Mouse (Mus musculus) liver, embryonic 14.5 days (tissue): ENCODE measurements around the gene Runx2. TPM values are rescaled to one million over a fixed set of nuclear protein-coding genes. Genes with fewer than 3 reads are reported as not detected.

ENCODE experiments used
- ATAC-seq: fragments of 200-750 bp; cut with Nextera tagmentation; 2 replicates; pipeline ENCODE4 v1.8.0; 2017; ENCODE audit warnings: moderate number of reproducible peaks, mild to moderate bottlenecking, moderate library complexity; ENCODE audit not compliant: insufficient read depth
- DNase-seq, 3 experiments: peaks; one replicate each; pipeline ENCODE4 v3.0.0-alpha.2; 2012 to 2013; ENCODE audit warnings: low read depth in 3 of 3, low spot score in 3 of 3
- H3K27ac ChIP-seq: fragments of 300-500 bp; sonication (generic); 2 replicates; pipeline ENCODE4 v1.5.1; 2014; ENCODE audit warnings: moderate library complexity, mild to moderate bottlenecking, control low read depth, inconsistent platforms
- H3K27me3 ChIP-seq: fragments of 300-500 bp; sonication (generic); 2 replicates; pipeline ENCODE4 v1.6.1; 2014; ENCODE audit warnings: mild to moderate bottlenecking, low read length, moderate library complexity; ENCODE audit not compliant: control insufficient read depth, insufficient read depth
- H3K36me3 ChIP-seq: fragments of 300-500 bp; sonication (generic); replicated peaks from 2 replicates; pipeline ENCODE4 v1.6.1; 2014; ENCODE audit warnings: low read depth; ENCODE audit not compliant: control insufficient read depth, insufficient read depth
- H3K4me1 ChIP-seq, 2 experiments: fragments of 200-500 bp in 1 of 2; fragments of 300-500 bp in 1 of 2; sonication (generic) in 1 of 2; replicated peaks; 2 replicates each; pipeline ENCODE4 v1.6.1; 2012 to 2014; ENCODE audit warnings: antibody characterized with exemption in 1 of 2, inconsistent platforms in 1 of 2, low read length in 1 of 2; ENCODE audit not compliant: control insufficient read depth in 2 of 2, insufficient read depth in 2 of 2
- H3K4me2 ChIP-seq: fragments of 300-500 bp; sonication (generic); 2 replicates; pipeline ENCODE4 v1.6.1; 2014; ENCODE audit warnings: low read depth, mild to moderate bottlenecking, control low read depth, moderate library complexity
- H3K4me3 ChIP-seq, 2 experiments: fragments of 200-500 bp in 1 of 2; fragments of 300-500 bp in 1 of 2; sonication (generic) in 1 of 2; 2 replicates each; pipeline ENCODE4 v1.5.1; 2012 to 2014; ENCODE audit warnings: low read depth in 2 of 2, low read length in 2 of 2, mild to moderate bottlenecking in 2 of 2, control low read depth in 1 of 2, inconsistent platforms in 1 of 2, moderate library complexity in 1 of 2; ENCODE audit not compliant: insufficient read depth in 1 of 2
- H3K9ac ChIP-seq: fragments of 300-500 bp; sonication (generic); replicated peaks from 2 replicates; pipeline ENCODE4 v1.6.1; 2014; ENCODE audit warnings: mild to moderate bottlenecking, control low read depth, moderate library complexity
- H3K9me3 ChIP-seq: fragments of 300-500 bp; sonication (generic); 2 replicates; pipeline ENCODE4 v1.6.1; 2016; ENCODE audit warnings: low read length, mixed read lengths; ENCODE audit not compliant: control insufficient read depth
- CTCF ChIP-seq: IDR thresholded peaks from 2 replicates; pipeline ENCODE4 v1.5.1; 2016; ENCODE audit warnings: antibody characterized with exemption, low read depth, control low read depth
- EP300 ChIP-seq: IDR thresholded peaks from 2 replicates; pipeline ENCODE4 v1.6.1; 2016; ENCODE audit warnings: antibody characterized with exemption, low read depth
- WGBS: fragments of 180-500 bp; shearing (Covaris S2); extraction: QIAGEN DNeasy Blood & Tissue Kit; methylation state at CpG from one replicate; pipeline ENCODE4 v1.1.7; 2014; ENCODE audit not compliant: insufficient replicate concordance; 5-methylcytosine and 5-hydroxymethylcytosine counted together
- polyA plus RNA-seq, 2 experiments: library from polyadenylated mRNA; depleted of rRNA in 1 of 2; stranded (reverse) in 1 of 2; unstranded in 1 of 2; fragments of >200 nt; fragmentation: Nextera tagmentation in 1 of 2; extraction: Ambion mirVana in 1 of 2; gene quantifications; 2 replicates each; pipeline versions ENCODE4 v1.2.1 to v1.2.3; 2012 to 2014

Gene Runx2
- polyA plus RNA-seq, 2 experiments: 0.58 to 0.65 TPM

DNA sequence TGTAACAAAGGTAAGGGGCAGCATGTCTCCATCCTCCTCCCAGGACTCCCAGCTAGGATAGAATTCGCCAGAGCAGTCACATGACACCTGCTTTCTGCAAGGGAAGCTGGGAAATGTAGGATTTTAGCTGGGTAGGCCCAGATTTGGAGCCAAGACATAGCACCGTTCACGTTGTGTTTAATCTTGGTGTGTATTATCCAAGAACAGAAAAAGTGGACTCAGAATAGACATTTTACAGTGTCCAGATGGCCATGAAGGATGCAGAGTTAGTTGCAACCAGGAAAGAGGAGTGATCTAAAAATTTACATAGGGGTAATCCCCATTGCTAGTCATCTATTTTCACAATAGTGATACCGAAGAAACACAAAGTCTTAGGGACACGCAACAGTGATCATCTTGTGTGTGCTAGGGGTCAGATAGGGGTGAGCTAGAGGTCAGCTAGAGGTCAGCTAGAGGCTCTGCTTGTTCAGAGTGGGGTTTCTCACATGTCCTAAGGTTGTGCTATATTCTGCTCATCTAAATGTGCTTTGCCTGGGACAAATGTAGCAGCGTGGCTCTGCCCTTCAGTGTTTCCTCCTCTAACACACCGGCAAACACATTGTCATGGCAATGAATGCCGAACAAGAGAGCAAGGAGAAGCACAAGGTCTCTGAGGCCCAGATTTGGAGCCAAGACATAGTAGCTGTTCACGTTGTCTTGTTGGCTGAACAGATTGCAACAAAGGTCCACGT lies 326.9 kb downstream of the Runx2 start:
- H3K27ac ChIP-seq: no peak overlapping the region
- no peak overlapping the region for H3K9ac ChIP-seq
- no peak for DNase-seq
- no peaks in the 10 kb centered on the region for H3K4me1 ChIP-seq
- no peaks in the 10 kb centered on the region for H3K27me3 ChIP-seq
- H3K4me3 ChIP-seq: no peak overlapping the region
- no peaks in the 10 kb centered on the region for H3K36me3 ChIP-seq
- no peak for TF ChIP-seq EP300
- no peak for TF ChIP-seq CTCF
- no peaks in the 10 kb centered on the region for H3K9me3 ChIP-seq
- WGBS: 70% methylated on average over 10 of the region's 10 CpGs
- ATAC-seq: no peak
- no peak overlapping the region for H3K4me2 ChIP-seq

DNA sequence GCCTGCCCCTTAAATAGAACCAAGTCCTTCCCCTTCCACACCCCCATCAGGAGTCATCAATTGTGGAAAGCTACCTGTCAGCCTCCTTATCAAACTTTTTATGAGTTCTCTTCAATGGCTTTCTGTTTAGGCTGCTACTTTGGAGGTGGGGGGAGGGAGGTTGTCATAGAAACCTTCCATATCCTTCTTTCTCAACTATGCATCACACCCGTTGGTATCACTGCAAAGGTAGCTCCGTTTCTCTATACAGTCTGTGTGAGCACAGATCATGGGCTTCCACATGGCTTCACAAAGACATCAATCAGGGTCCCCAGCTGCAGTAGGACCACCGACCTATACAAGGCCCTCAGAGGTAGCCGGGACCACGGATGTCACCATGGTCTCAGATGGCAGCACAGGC lies 329.3 kb downstream of the Runx2 start:
- no peaks in the 10 kb centered on the region for H3K4me1 ChIP-seq
- WGBS: 70% methylated on average over 5 of the region's 5 CpGs
- no peaks in the 10 kb centered on the region for H3K9me3 ChIP-seq
- DNase-seq (no peak), ATAC-seq (no peak)
- no peaks in the 10 kb centered on the region for H3K36me3 ChIP-seq
- no peak overlapping the region for H3K4me2 ChIP-seq
- H3K4me3 ChIP-seq: no peak overlapping the region
- no peak overlapping the region for H3K27ac ChIP-seq
- no peak for TF ChIP-seq EP300
- TF ChIP-seq CTCF: no peak
- H3K27me3 ChIP-seq: no peaks in the 10 kb centered on the region
- no peak overlapping the region for H3K9ac ChIP-seq

DNA sequence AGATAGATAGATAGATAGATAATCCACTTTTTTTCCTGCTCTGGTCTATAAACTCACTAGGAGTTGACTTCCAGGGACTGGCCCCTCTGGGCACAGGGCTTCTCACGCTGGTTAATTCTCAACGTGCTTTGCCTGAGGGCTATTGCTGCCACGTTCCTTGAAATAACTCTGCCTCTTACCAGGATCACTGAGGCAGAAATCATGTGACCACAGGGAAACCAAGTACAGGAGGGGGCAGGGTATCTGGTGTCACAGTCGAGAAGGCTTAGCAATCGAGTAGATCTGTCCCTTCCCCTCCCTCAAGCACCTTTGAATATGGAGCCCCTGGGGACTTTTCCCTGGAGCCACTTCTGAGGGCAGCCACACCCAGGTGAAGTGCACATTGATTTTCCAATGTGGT lies 334.7 kb downstream of the Runx2 start:
- DNase-seq (no peak), ATAC-seq (no peak)
- Histone ChIP-seq H3K27ac (no peak overlapping the region), H3K9ac (no peak overlapping the region), H3K9me3 (no peaks in the 10 kb centered on the region), H3K4me2 (no peak overlapping the region), H3K36me3 (no peaks in the 10 kb centered on the region), H3K27me3 (no peaks in the 10 kb centered on the region), H3K4me1 (no peaks in the 10 kb centered on the region), H3K4me3 (no peak overlapping the region)
- TF ChIP-seq EP300 (no peak), CTCF (no peak)
- WGBS: 53% methylated on average over 5 of the region's 5 CpGs

DNA sequence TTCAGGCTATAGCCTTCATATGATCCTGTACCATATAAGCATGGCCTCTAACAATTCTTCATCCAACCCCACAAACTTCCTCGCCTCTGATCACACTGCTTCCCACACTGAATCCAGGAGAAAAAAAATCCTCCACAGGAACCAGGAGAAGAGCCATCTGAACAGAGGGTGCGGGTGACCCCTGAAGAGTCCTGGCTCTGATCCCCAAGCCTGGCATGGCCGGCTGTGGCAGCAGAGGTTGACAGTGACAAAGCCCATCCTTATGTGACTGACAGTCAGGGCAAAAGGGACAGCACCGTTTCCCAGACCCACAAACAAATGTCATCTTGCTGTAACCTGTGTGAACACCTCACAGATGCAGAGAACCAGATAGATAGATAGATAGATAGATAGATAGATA lies 335.1 kb downstream of the Runx2 start:
- Histone ChIP-seq H3K9me3 (no peaks in the 10 kb centered on the region), H3K4me3 (no peak overlapping the region), H3K9ac (no peak overlapping the region), H3K36me3 (no peaks in the 10 kb centered on the region), H3K4me1 (no peaks in the 10 kb centered on the region), H3K27ac (no peak overlapping the region), H3K27me3 (no peaks in the 10 kb centered on the region), H3K4me2 (no peak overlapping the region)
- WGBS: 58% methylated on average over 4 of the region's 4 CpGs
- TF ChIP-seq EP300: no peak
- no peak for TF ChIP-seq CTCF
- DNase-seq (no peak), ATAC-seq (no peak)

DNA sequence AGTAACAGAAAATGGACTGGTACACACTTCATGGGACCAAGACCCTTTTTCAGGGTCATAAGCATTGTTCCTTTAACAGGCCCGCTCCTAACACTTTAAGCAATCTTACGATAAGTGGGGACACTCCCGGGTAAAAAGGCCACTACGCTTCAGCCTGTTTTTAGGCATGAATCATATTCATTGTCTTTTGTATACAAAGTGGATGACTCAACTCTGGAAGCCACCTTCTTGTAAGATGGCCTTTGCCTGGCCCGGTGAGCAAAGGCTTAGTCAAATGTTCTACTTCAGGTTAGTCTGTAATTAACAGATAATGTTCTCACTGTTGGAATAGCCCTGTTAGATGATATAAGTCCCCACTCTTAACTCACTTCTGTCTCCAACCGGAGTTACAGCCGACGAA lies 338.7 kb downstream of the Runx2 start:
- Histone ChIP-seq H3K4me2 (no peak overlapping the region), H3K36me3 (no peaks in the 10 kb centered on the region), H3K4me3 (no peak overlapping the region), H3K9ac (no peak overlapping the region), H3K27ac (no peak overlapping the region), H3K9me3 (no peaks in the 10 kb centered on the region), H3K4me1 (no peaks in the 10 kb centered on the region), H3K27me3 (no peaks in the 10 kb centered on the region)
- 72% methylated on average over 8 of the region's 8 CpGs for WGBS
- TF ChIP-seq CTCF (no peak), EP300 (no peak)
- no peak for ATAC-seq
- DNase-seq: no peak
